Mouse (Mus musculus): Measurements from ENCODE around the gene Prkab1. TPM values are rescaled to one million over a fixed set of nuclear protein-coding genes. Genes with fewer than 3 reads are reported as not detected.

The Prkab1 gene
- polyA plus RNA-seq, 1 experiment from 2014 or later, result 68.4 TPM

- no peak overlapping the region for H3K27ac ChIP-seq
- H3K4me3 ChIP-seq (replicated peaks), result no peak overlapping the region
- no peaks in the 10 kb centered on the region for H3K27me3 ChIP-seq (replicated peaks)
- H3K4me1 ChIP-seq (replicated peaks), result peaks cover 12% of the 10 kb centered on the region
- 91% methylated on average over 8 of the region's 8 CpGs for WGBS
- ATAC-seq, result no peak
- H3K9ac ChIP-seq, result no peak overlapping the region
- H3K36me3 ChIP-seq, result peaks cover 54% of the 10 kb centered on the region
- H3K9me3 ChIP-seq, result no peaks in the 10 kb centered on the region
- H3K4me2 ChIP-seq (replicated peaks), result no peak overlapping the region
These were observed 6.9 kb downstream of the Prkab1 start for GRCm38 (mm10) chr5:116017391-116017790.

DNA sequence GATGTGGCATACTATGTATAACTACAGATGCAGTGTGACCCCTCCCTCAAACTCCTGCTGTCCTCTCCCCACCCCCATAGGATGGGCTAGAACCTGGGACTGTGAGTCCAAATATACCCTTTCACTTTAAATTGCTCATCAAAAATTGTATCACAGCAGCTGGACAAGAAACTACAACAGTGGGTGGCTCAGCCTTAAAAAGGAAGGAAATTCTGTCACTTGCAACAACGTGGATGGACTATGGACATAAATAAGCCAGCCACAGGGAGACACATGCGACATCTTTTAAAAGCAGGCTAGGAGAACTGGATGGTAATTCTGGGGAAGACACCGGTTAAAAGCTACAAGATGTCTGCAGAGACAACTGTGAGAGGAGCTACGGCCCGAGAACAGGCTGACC is 7.8 kb downstream of the Prkab1 start:
- H3K9me3 ChIP-seq, result no peaks in the 10 kb centered on the region
- no peak overlapping the region for H3K9ac ChIP-seq
- WGBS, result 90% methylated on average over 5 of the region's 5 CpGs
- ATAC-seq, result no peak
- H3K4me1 ChIP-seq (replicated peaks), result peaks cover 9% of the 10 kb centered on the region
- no peaks in the 10 kb centered on the region for H3K27me3 ChIP-seq (replicated peaks)
- H3K27ac ChIP-seq, result no peak overlapping the region
- peaks cover 54% of the 10 kb centered on the region for H3K36me3 ChIP-seq
- H3K4me3 ChIP-seq (replicated peaks), result no peak overlapping the region
- no peak overlapping the region for H3K4me2 ChIP-seq (replicated peaks)

GRCm38 (mm10) chr5:116014237-116014636 is 10.1 kb downstream of the Prkab1 start:
- 93% methylated on average over 11 of the region's 11 CpGs for WGBS

GRCm38 (mm10) chr5:116013821-116014220 is 10.5 kb downstream of the Prkab1 start:
- Histone ChIP-seq H3K9ac (no peak overlapping the region), H3K27ac (no peak overlapping the region), H3K9me3 (no peaks in the 10 kb centered on the region), H3K36me3 (peaks cover 35% of the 10 kb centered on the region), H3K4me1 (replicated peaks) (0 out of 2 replicates have a peak, but pooled peaks cover 4% of the 10 kb centered on the region), H3K4me2 (replicated peaks) (no peak overlapping the region), H3K4me3 (replicated peaks) (no peak overlapping the region), H3K27me3 (replicated peaks) (no peaks in the 10 kb centered on the region)
- WGBS, result 73% methylated on average over 8 of the region's 8 CpGs
- ATAC-seq, result no peak

More at GRCm38 (mm10) chr5:116014237-116014636, 10.1 kb downstream of the Prkab1 start:
- no peak for ATAC-seq
- Histone ChIP-seq H3K36me3 (peaks cover 35% of the 10 kb centered on the region), H3K4me3 (replicated peaks) (no peak overlapping the region), H3K9me3 (no peaks in the 10 kb centered on the region), H3K27ac (no peak overlapping the region), H3K4me2 (replicated peaks) (no peak overlapping the region), H3K4me1 (replicated peaks) (peaks cover 8% of the 10 kb centered on the region; the same call in 1 of the 2 replicates), H3K27me3 (replicated peaks) (no peaks in the 10 kb centered on the region), H3K9ac (no peak overlapping the region)

DNA sequence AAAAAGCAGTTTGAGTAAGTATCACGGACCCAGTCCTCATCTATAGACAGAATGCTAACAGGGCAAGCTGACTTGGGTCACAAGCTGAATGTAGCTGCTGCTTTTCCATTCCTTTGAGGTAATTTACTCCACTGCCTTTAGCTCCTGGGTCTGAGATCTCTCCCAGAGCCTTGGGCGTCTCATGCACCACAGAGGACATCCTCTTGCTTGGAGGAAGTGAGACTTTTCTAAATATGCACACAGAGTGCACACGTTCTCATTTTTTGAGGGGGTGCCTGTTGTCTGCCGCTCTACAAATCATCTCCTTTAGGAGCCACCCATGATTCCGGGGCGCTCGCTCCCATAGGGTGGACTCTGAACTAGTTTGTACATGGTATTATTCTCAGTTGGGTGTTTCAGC is 11.8 kb downstream of the Prkab1 start:
- 84% methylated on average over 7 of the region's 7 CpGs for WGBS
- Histone ChIP-seq H3K36me3 (peaks cover 26% of the 10 kb centered on the region), H3K27ac (no peak overlapping the region), H3K9ac (no peak overlapping the region), H3K9me3 (no peaks in the 10 kb centered on the region), H3K4me2 (replicated peaks) (no peak overlapping the region), H3K27me3 (replicated peaks) (no peaks in the 10 kb centered on the region), H3K4me3 (replicated peaks) (no peak overlapping the region), H3K4me1 (replicated peaks) (0 out of 2 replicates have a peak, but pooled peaks cover 4% of the 10 kb centered on the region)
- no peak for ATAC-seq

DNA sequence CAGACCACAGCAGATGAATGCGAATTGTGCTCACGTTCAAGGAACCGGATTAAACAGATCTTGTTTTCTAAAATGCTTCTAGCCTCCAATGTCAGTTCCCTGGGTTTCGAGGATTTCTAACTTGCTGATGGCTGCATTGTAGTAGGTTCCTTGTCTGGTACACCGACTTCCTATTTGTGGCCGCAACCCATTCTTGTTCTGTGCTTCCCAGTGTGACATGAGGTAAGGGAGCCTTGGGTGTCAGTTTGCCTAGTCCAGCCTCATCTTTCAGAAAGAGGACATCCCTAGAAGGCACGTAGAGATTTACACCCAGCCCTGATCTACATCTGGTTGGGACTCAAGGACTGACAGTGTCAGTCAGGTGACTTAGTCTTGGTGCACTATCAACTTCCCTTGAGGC is 12.6 kb downstream of the Prkab1 start:
- Histone ChIP-seq H3K27me3 (replicated peaks) (no peaks in the 10 kb centered on the region), H3K4me3 (replicated peaks) (no peak overlapping the region), H3K27ac (no peak overlapping the region), H3K9me3 (no peaks in the 10 kb centered on the region), H3K36me3 (peaks cover 18% of the 10 kb centered on the region), H3K4me1 (replicated peaks) (0 out of 2 replicates have a peak, but pooled peaks cover 6% of the 10 kb centered on the region), H3K4me2 (replicated peaks) (no peak overlapping the region), H3K9ac (no peak overlapping the region)
- 89% methylated on average over 7 of the region's 7 CpGs for WGBS
- ATAC-seq, result no peak

GRCm38 (mm10) chr5:116009884-116010627 is 14.3 kb downstream of the Prkab1 start:
- peaks cover 11% of the 10 kb centered on the region for H3K36me3 ChIP-seq
- 45% methylated on average over 2 of the region's 2 CpGs for WGBS
- no peaks in the 10 kb centered on the region for H3K27me3 ChIP-seq (replicated peaks)
- H3K4me2 ChIP-seq (replicated peaks), result no peak overlapping the region; the same call in 1 of the 2 replicates
- H3K9me3 ChIP-seq, result no peaks in the 10 kb centered on the region
- 0 out of 2 replicates have a peak, but pooled peaks cover 6% of the 10 kb centered on the region for H3K4me1 ChIP-seq (replicated peaks)
- no peak overlapping the region for H3K4me3 ChIP-seq (replicated peaks)
- no peak overlapping the region for H3K9ac ChIP-seq
- peak; percentile 42 for ATAC-seq
- peak overlapping the region; percentile 63 for H3K27ac ChIP-seq

GRCm38 (mm10) chr5:116009091-116009851 is 15.0 kb downstream of the Prkab1 start:
- Histone ChIP-seq H3K4me1 (replicated peaks) (0 out of 2 replicates have a peak, but pooled peaks cover 6% of the 10 kb centered on the region), H3K27me3 (replicated peaks) (no peaks in the 10 kb centered on the region), H3K4me2 (replicated peaks) (no peak overlapping the region; the same call in 1 of the 2 replicates), H3K9me3 (no peaks in the 10 kb centered on the region), H3K36me3 (peaks cover 4% of the 10 kb centered on the region), H3K27ac (peak overlapping the region; percentile 63), H3K4me3 (replicated peaks) (no peak overlapping the region), H3K9ac (no peak overlapping the region)
- 67% methylated on average over 15 of the region's 15 CpGs for WGBS
- peak; percentile 75 for ATAC-seq

- Histone ChIP-seq H3K36me3 (no peaks in the 10 kb centered on the region), H3K4me1 (replicated peaks) (0 out of 2 replicates have a peak, but pooled peaks cover 9% of the 10 kb centered on the region), H3K9ac (no peak overlapping the region), H3K4me3 (replicated peaks) (no peak overlapping the region), H3K9me3 (no peaks in the 10 kb centered on the region), H3K4me2 (replicated peaks) (no peak overlapping the region), H3K27ac (peak overlapping the region; percentile 60; the same call in 1 of the 2 replicates), H3K27me3 (replicated peaks) (no peaks in the 10 kb centered on the region)
- ATAC-seq, result peak; percentile 37
- 77% methylated on average over 13 of the region's 13 CpGs for WGBS
These were observed 16.6 kb downstream of the Prkab1 start for GRCm38 (mm10) chr5:116007723-116008122.

DNA sequence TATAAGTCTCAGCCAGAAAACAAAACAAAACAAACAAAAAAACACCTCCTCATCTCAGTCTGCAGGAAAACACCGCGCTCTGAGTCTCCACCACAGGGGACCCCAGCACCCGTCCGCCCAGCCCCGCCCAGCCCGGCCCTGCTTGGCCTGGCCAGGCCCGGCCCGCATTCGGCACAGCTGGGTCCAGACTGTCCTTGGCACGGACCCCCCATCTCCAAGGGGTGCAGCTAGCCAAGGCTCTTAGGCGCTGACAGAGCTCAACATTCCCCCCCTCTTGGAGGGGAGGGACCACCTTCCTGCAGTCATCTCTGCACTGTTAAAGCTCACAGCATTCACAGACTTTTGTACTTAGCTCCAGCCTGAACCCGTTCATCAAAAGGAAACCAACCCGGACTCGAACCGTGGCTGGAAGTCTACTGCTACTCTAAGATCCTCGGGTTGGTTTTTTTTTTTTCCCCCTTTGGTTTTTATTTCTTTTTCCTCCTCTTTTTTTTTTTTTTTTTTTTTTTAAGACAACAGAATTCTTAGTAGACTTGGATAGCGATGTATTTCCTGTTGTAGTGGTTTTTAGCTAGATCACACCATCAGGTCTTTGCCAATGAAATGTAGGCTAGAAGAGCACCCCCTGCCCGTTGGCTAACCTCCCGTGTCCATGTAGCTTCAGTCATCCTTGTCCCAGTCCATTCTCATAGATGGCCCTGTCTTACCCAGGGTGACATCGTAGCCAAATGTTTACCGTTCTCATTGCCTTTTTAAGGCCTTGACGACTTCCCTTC is 17.8 kb downstream of the Prkab1 start:
- Histone ChIP-seq H3K9me3 (no peaks in the 10 kb centered on the region), H3K4me1 (replicated peaks) (0 out of 2 replicates have a peak, but pooled peaks cover 9% of the 10 kb centered on the region), H3K27me3 (replicated peaks) (no peaks in the 10 kb centered on the region), H3K36me3 (no peaks in the 10 kb centered on the region), H3K4me2 (replicated peaks) (no peak overlapping the region), H3K9ac (no peak overlapping the region), H3K27ac (no peak overlapping the region), H3K4me3 (replicated peaks) (no peak overlapping the region)
- WGBS, result 71% methylated on average over 22 of the region's 22 CpGs
- no peak for ATAC-seq

DNA sequence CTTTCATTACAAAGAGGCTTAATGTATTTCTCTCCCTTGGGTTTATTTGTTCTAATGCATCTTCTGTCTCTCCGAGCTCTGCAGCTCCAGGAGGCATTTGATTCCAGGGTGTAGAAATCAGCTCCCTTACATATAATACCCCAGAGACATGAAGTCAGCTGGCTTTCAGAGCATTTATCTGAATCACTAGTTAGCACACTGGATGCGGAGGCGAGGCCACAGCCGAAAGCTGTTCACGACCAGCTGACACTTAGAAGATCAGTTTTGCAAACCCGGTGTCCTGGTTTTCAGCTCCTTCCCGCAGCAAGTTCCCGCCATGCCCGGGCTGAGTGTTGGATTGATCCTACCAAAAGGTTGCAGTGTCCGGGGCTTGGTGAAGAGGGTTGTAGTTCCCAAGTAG is 20.0 kb downstream of the Prkab1 start:
- no peaks in the 10 kb centered on the region for H3K27me3 ChIP-seq (replicated peaks)
- 0 out of 2 replicates have a peak, but pooled peaks cover 5% of the 10 kb centered on the region for H3K4me1 ChIP-seq (replicated peaks)
- H3K9ac ChIP-seq, result no peak overlapping the region
- 89% methylated on average over 10 of the region's 10 CpGs for WGBS
- H3K9me3 ChIP-seq, result no peaks in the 10 kb centered on the region
- no peak overlapping the region for H3K4me2 ChIP-seq (replicated peaks)
- ATAC-seq, result no peak
- no peak overlapping the region for H3K4me3 ChIP-seq (replicated peaks)
- no peaks in the 10 kb centered on the region for H3K36me3 ChIP-seq
- H3K27ac ChIP-seq, result no peak overlapping the region

DNA sequence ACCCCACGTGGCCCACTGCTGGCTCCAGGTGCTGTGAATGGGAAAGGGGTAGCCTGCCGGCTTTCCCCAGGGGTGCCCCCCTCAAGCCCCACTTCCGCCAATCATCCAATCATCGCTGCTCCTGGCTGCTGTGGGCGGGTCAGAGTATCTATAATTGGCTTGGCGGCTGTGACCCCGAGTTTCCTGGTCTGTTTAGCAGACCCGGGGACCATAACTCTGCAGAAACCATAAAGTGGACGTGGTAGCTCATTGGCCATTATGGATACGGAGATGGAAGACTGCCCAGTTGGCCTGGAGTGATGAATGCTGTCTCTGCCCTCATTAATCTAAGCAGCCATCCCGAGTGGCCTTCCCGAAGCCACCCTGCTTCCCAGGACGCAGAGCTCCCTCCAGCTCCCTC is 20.5 kb downstream of the Prkab1 start:
- no peaks in the 10 kb centered on the region for H3K36me3 ChIP-seq

More for the DNA sequence above, 20.5 kb downstream of the Prkab1 start:
- H3K4me1 ChIP-seq (replicated peaks), result 0 out of 2 replicates have a peak, but pooled peaks cover 5% of the 10 kb centered on the region
- H3K9ac ChIP-seq, result no peak overlapping the region
- WGBS, result 51% methylated on average over 13 of the region's 13 CpGs
- no peak overlapping the region for H3K27ac ChIP-seq
- H3K9me3 ChIP-seq, result no peaks in the 10 kb centered on the region
- H3K4me3 ChIP-seq (replicated peaks), result no peak overlapping the region
- H3K27me3 ChIP-seq (replicated peaks), result no peaks in the 10 kb centered on the region
- ATAC-seq, result no peak
- no peak overlapping the region for H3K4me2 ChIP-seq (replicated peaks)

All from intestine, embryonic 15.5 days (tissue).